Mouse (Mus musculus): ENCODE measurements around the gene Olfr370.

DNA sequence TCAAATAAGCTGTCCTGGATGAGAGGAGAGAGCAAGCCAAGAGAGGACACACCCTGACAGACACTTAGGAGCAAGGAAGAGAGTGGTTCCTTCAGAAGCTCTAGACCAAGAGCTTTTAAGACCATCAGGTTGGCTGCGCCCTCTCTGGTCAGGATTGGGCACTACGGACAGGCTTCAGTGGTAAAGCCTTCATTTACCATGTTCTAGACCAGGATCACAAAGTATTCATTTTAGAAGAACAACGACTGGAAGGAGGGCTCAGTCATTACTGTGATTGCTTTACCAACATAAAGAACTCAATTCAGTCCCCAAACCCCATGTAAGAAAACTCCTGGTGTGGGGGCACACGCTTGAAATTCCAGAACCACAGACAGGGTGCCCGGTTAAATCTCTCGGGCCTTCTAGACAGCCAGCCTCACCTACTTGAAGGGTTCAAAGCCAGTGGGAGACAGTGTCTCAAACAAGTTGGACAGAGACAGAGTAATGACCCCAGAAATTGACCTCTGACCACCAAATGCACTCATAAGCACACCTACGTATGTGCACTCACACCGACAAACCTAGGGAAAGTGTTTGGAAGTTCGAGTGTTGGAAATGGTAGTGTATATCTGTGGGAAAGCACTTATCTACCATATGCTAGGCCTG, 30.3 kb downstream of the Olfr370 start:
- no peak for TF ChIP-seq TAL1 (conservative IDR thresholded peaks at IDR 0.05; ENCODE audit: low read depth, low read length)
- TF ChIP-seq CTCF (IDR thresholded peaks at IDR 0.05; ENCODE audit: low read depth, low read length) = no peak
- no peak for TF ChIP-seq POLR2AphosphoS5 (IDR thresholded peaks at IDR 0.05; ENCODE audit: insufficient replicate concordance, low read depth, low read length)
- no peak for TF ChIP-seq GATA2 (IDR thresholded peaks at IDR 0.05; ENCODE audit: borderline replicate concordance, low read depth, low read length)
- TF ChIP-seq GATA1 (IDR thresholded peaks at IDR 0.05; ENCODE audit: borderline replicate concordance, low read length) = no peak

All from G1E (cell line).